Mouse (Mus musculus): ENCODE results near the gene Prss57. TPM values are rescaled to one million over a fixed set of nuclear protein-coding genes. Genes with fewer than 3 reads are reported as not detected.

The Prss57 gene
- total RNA-seq, 2 experiments from 2014 or later = 0.52 TPM; not detected in 1

Other genes with a start within 250 kb of the Prss57 start
- gene Mier2, start 235.8 kb downstream of the Prss57 start, total RNA-seq (2021) = 10 to 100 TPM; 51.2 to 56.5 TPM
- gene Theg, start 203.6 kb downstream of the Prss57 start, total RNA-seq (2021) = not detected
- 10 to 100 TPM; 20.7 to 24.4 TPM for gene C2cd4c, start 176.9 kb downstream of the Prss57 start, total RNA-seq (2021)
- 10 to 100 TPM; 46.0 to 49.8 TPM for gene Shc2, start 153.0 kb downstream of the Prss57 start, total RNA-seq (2021)
- gene Odf3l2, start 145.2 kb downstream of the Prss57 start, total RNA-seq (2021) = under 1 TPM; 0.38 to 0.40 TPM
- gene Madcam1, start 126.4 kb downstream of the Prss57 start, total RNA-seq (2021) = under 1 TPM; 0.72 to 0.84 TPM
- 10 to 100 TPM; 57.0 to 59.9 TPM for gene Tpgs1, start 121.6 kb downstream of the Prss57 start, total RNA-seq (2021)
- gene Cdc34, start 108.8 kb downstream of the Prss57 start, total RNA-seq (2021) = 10 to 100 TPM; 59.6 to 61.5 TPM
- gene Gzmm, start 101.9 kb downstream of the Prss57 start, total RNA-seq (2021) = 1 to 10 TPM; 2.6 to 3.3 TPM
- gene Bsg, start 86.5 kb downstream of the Prss57 start, total RNA-seq (2021) = 100 to 1,000 TPM; 486 to 495 TPM
- gene Hcn2, start 74.3 kb downstream of the Prss57 start, total RNA-seq (2021) = 10 to 100 TPM; 47.4 to 53.8 TPM
- 10 to 100 TPM; 44.8 to 51.8 TPM for gene Polrmt, start 44.4 kb downstream of the Prss57 start, total RNA-seq (2021)
- gene Fgf22, start 35.9 kb downstream of the Prss57 start, total RNA-seq (2021) = 1 to 10 TPM; 1.3 to 1.7 TPM
- gene Rnf126, start 24.0 kb downstream of the Prss57 start, total RNA-seq (2021) = 10 to 100 TPM; 85.0 to 95.3 TPM
- gene Fstl3, start 13.7 kb downstream of the Prss57 start, total RNA-seq (2021) = 1 to 10 TPM; 2.5 to 3.2 TPM
- 100 to 1,000 TPM; 404 to 409 TPM for gene Palm, start 2.6 kb upstream of the Prss57 start, total RNA-seq (2021)
- under 1 TPM; 0.46 to 0.76 TPM for gene Misp, start 30.0 kb upstream of the Prss57 start, total RNA-seq (2021)
- 10 to 100 TPM; 91.7 to 92.7 TPM for gene Ptbp1, start 63.5 kb upstream of the Prss57 start, total RNA-seq (2021)
- gene Prtn3, start 83.5 kb upstream of the Prss57 start, total RNA-seq (2021) = 1 to 10 TPM; 6.9 to 7.0 TPM
- 100 to 1,000 TPM; 277 to 305 TPM for gene Plppr3, start 83.7 kb upstream of the Prss57 start, total RNA-seq (2021)
- not detected for gene Elane, start 95.3 kb upstream of the Prss57 start, total RNA-seq (2021)
- not detected for gene Cfd, start 99.9 kb upstream of the Prss57 start, total RNA-seq (2021)
- 10 to 100 TPM; 56.4 to 59.6 TPM for gene Med16, start 118.0 kb upstream of the Prss57 start, total RNA-seq (2021)
- not detected for gene Gm26602, start 119.9 kb upstream of the Prss57 start, total RNA-seq (2021)
- 1 to 10 TPM; 5.0 to 6.8 TPM for gene Kiss1r, start 126.0 kb upstream of the Prss57 start, total RNA-seq (2021)
- gene R3hdm4, start 130.2 kb upstream of the Prss57 start, total RNA-seq (2021) = 100 to 1,000 TPM; 307 to 309 TPM
- 1 to 10 TPM; 6.3 to 9.5 TPM for gene Arid3a, start 136.1 kb upstream of the Prss57 start, total RNA-seq (2021)
- gene Wdr18, start 169.2 kb upstream of the Prss57 start, total RNA-seq (2021) = 10 to 100 TPM; 51.7 to 55.8 TPM
- under 1 TPM; 0.12 to 0.30 TPM for gene Grin3b, start 179.8 kb upstream of the Prss57 start, total RNA-seq (2021)
- gene Tmem259, start 193.4 kb upstream of the Prss57 start, total RNA-seq (2021) = 100 to 1,000 TPM; 117 to 127 TPM
- gene Cnn2, start 197.6 kb upstream of the Prss57 start, total RNA-seq (2021) = 10 to 100 TPM; 12.4 to 17.2 TPM
- gene Abca7, start 205.5 kb upstream of the Prss57 start, total RNA-seq (2021) = 1 to 10 TPM; 7.2 to 8.1 TPM
- 1 to 10 TPM; 1.6 to 1.7 TPM for gene Arhgap45, start 225.7 kb upstream of the Prss57 start, total RNA-seq (2021)
- 10 to 100 TPM; 63.9 to 74.2 TPM for gene Polr2e, start 248.8 kb upstream of the Prss57 start, total RNA-seq (2021)

Measured in left cerebral cortex, postnatal 4 days (tissue).